Mouse (Mus musculus): ENCODE data around the gene A930004D18Rik. TPM values are rescaled to one million over a fixed set of nuclear protein-coding genes. Genes with fewer than 3 reads are reported as not detected.

Gene A930004D18Rik
- total RNA-seq, 1 experiment = 6.2 TPM

DNA sequence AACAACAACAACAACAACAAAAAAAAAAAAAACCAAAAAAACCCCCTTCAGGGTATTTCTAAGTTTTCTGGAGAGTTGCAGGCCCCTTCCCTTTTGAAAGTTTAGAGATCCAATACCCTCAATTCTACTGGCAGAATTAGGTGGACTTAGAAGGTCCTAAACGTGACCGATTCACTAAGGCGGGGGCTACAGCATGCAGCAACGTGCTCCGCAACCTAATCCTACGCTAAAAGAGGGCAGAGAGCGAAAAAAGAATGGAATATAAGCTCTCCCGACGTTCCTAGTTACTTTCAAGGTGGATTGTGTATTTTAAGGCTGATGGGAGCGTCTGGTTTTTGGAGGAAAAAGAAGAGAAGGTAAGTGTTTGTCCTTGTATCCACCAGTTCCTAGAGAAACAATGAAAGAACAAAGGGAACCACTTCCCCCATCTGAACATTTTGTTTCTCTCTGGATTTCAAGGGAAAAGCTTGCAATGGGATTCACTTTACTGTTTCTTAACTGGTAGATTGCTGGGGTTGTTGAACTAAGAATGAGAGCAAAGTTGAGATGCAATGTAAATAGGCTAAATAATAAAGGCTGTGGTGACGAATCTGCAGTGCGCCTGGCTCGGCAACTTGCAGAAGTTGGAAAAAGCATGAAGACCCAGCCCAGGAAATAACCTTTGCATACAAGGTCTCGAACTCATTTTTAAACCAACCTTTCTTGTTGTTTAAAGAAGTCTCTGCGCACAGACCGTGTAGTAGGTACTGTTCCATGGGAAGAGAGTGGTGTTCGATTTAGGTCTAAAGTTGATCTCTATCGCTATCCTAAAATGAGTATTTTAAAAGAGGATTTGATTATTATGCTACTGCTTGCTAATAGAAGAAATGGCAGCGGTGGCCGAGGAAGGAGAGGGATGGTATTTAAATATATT is 17.7 kb upstream of the A930004D18Rik start, which contains the start of gene Mllt10:
Gene Mllt10 (plus strand): TSS at position 222 of the 913 bp plus-strand sequence.
- no peak for DNase-seq (ENCODE audit: low read depth, low spot score)
- in situ Hi-C loops (cut with MboI; ENCODE audit: low sequenced_read_pairs in 2 of 2, unreplicated experiment in 2 of 2) = no loop called here
- Histone ChIP-seq H3K9me3 (ENCODE audit: control insufficient read depth, insufficient read depth, low read depth, low read length) (no peaks in the 10 kb centered on the region), H3K36me3 (ENCODE audit: control insufficient read depth, insufficient read depth, low read length, poor library complexity, severe bottlenecking) (no peaks in the 10 kb centered on the region), H3K27ac (ENCODE audit: insufficient read depth, low read depth, low read length, poor library complexity, severe bottlenecking) (peak within 1 kb of the TSS; percentile 97), H3K4me3 (ENCODE audit: insufficient read depth in 1 of 2, low read depth in 1 of 2, low read length in 2 of 2, poor library complexity in 1 of 2, severe bottlenecking in 1 of 2) (peak within 1 kb of the TSS; percentile 75 to 86), H3K4me1 (ENCODE audit: control insufficient read depth in 2 of 2, insufficient read depth in 2 of 2, low read length in 2 of 2, poor library complexity in 1 of 2) (peaks cover 2 to 9% of the 10 kb centered on the region in 2 experiments; a peak in 3 of 4 replicates), H3K9ac (ENCODE audit: insufficient read depth, low read depth, low read length, poor library complexity, severe bottlenecking) (peak within 1 kb of the TSS; percentile 82)
- TF ChIP-seq HCFC1 (IDR thresholded peaks at IDR 0.05; ENCODE audit: borderline replicate concordance, insufficient read depth, low read length) (no peak), CHD2 (IDR thresholded peaks at IDR 0.05; ENCODE audit: low read depth, low read length) (no peak), ZNF384 (IDR thresholded peaks at IDR 0.05; ENCODE audit: low read depth, low read length) (no peak), MAFK (IDR thresholded peaks at IDR 0.05; ENCODE audit: insufficient read depth, low read depth, low read length) (no peak), ZC3H11A (IDR thresholded peaks at IDR 0.05; ENCODE audit: borderline replicate concordance, low read depth, low read length) (no peak)

GRCm38 (mm10) chr2:18053951-18054530 is 16.5 kb upstream of the A930004D18Rik start:
- Histone ChIP-seq H3K36me3 (ENCODE audit: control insufficient read depth, insufficient read depth, low read length, poor library complexity, severe bottlenecking) (no peaks in the 10 kb centered on the region), H3K27ac (ENCODE audit: insufficient read depth, low read depth, low read length, poor library complexity, severe bottlenecking) (no peak overlapping the region), H3K4me3 (ENCODE audit: insufficient read depth in 1 of 2, low read depth in 1 of 2, low read length in 2 of 2, poor library complexity in 1 of 2, severe bottlenecking in 1 of 2) (no peak overlapping the region), H3K9me3 (ENCODE audit: control insufficient read depth, insufficient read depth, low read depth, low read length) (no peaks in the 10 kb centered on the region), H3K4me1 (ENCODE audit: control insufficient read depth in 2 of 2, insufficient read depth in 2 of 2, low read length in 2 of 2, poor library complexity in 1 of 2) (peaks cover 5 to 9% of the 10 kb centered on the region in 2 experiments; a peak in 3 of 4 replicates), H3K9ac (ENCODE audit: insufficient read depth, low read depth, low read length, poor library complexity, severe bottlenecking) (no peak overlapping the region)
- in situ Hi-C loops (cut with MboI; ENCODE audit: low sequenced_read_pairs in 2 of 2, unreplicated experiment in 2 of 2) = no loop called here
- TF ChIP-seq MAFK (IDR thresholded peaks at IDR 0.05; ENCODE audit: insufficient read depth, low read depth, low read length) = no peak
- TF ChIP-seq ZNF384 (IDR thresholded peaks at IDR 0.05; ENCODE audit: low read depth, low read length) = no peak
- TF ChIP-seq CHD2 (IDR thresholded peaks at IDR 0.05; ENCODE audit: low read depth, low read length) = no peak
- no peak for TF ChIP-seq HCFC1 (IDR thresholded peaks at IDR 0.05; ENCODE audit: borderline replicate concordance, insufficient read depth, low read length)
- TF ChIP-seq ZC3H11A (IDR thresholded peaks at IDR 0.05; ENCODE audit: borderline replicate concordance, low read depth, low read length) = no peak
- no peak for DNase-seq (ENCODE audit: low read depth, low spot score)

- H3K27ac ChIP-seq (ENCODE audit: insufficient read depth, low read depth, low read length, poor library complexity, severe bottlenecking) = no peak overlapping the region
- DNase-seq (ENCODE audit: low read depth, low spot score) = no peak
- H3K36me3 ChIP-seq (ENCODE audit: control insufficient read depth, insufficient read depth, low read length, poor library complexity, severe bottlenecking) = no peaks in the 10 kb centered on the region
- in situ Hi-C loops (cut with MboI; ENCODE audit: low sequenced_read_pairs in 2 of 2, unreplicated experiment in 2 of 2) = no loop called here
- H3K9me3 ChIP-seq (ENCODE audit: control insufficient read depth, insufficient read depth, low read depth, low read length) = no peaks in the 10 kb centered on the region
- no peak overlapping the region for H3K4me3 ChIP-seq (ENCODE audit: insufficient read depth in 1 of 2, low read depth in 1 of 2, low read length in 2 of 2, poor library complexity in 1 of 2, severe bottlenecking in 1 of 2)
- no peak for TF ChIP-seq CHD2 (IDR thresholded peaks at IDR 0.05; ENCODE audit: low read depth, low read length)
- no peak for TF ChIP-seq MAFK (IDR thresholded peaks at IDR 0.05; ENCODE audit: insufficient read depth, low read depth, low read length)
- TF ChIP-seq ZNF384 (IDR thresholded peaks at IDR 0.05; ENCODE audit: low read depth, low read length) = no peak
- no peak for TF ChIP-seq HCFC1 (IDR thresholded peaks at IDR 0.05; ENCODE audit: borderline replicate concordance, insufficient read depth, low read length)
- TF ChIP-seq ZC3H11A (IDR thresholded peaks at IDR 0.05; ENCODE audit: borderline replicate concordance, low read depth, low read length) = no peak
- no peak overlapping the region for H3K9ac ChIP-seq (ENCODE audit: insufficient read depth, low read depth, low read length, poor library complexity, severe bottlenecking)
- H3K4me1 ChIP-seq (ENCODE audit: control insufficient read depth in 2 of 2, insufficient read depth in 2 of 2, low read length in 2 of 2, poor library complexity in 1 of 2) = peaks cover 5 to 6% of the 10 kb centered on the region in 2 experiments; a peak in 3 of 4 replicates
These were observed 15.9 kb upstream of the A930004D18Rik start for GRCm38 (mm10) chr2:18053243-18053950.

DNA sequence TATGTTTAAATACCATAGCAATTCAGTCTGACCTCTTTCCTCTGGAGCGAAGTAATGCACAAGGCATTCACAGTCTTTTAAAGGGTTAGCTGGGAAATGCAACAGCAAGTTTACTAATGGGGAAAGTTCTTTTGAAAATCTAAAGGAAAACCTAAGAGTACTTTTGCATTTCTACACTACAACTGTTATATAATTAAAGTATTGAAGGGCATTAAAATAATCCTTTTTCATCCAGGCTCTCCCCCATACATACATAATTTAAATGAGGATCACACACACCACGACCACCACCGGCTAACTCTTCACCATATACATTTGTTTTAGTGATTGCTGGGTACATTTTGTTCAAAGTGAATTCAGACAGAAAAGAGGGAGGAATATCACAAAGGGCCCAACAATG is 15.0 kb upstream of the A930004D18Rik start:
- Histone ChIP-seq H3K9me3 (ENCODE audit: control insufficient read depth, insufficient read depth, low read depth, low read length) (no peaks in the 10 kb centered on the region), H3K36me3 (ENCODE audit: control insufficient read depth, insufficient read depth, low read length, poor library complexity, severe bottlenecking) (no peaks in the 10 kb centered on the region), H3K4me1 (ENCODE audit: control insufficient read depth in 2 of 2, insufficient read depth in 2 of 2, low read length in 2 of 2, poor library complexity in 1 of 2) (peaks cover 5% of the 10 kb centered on the region in 2 experiments; a peak in 3 of 4 replicates), H3K27ac (ENCODE audit: insufficient read depth, low read depth, low read length, poor library complexity, severe bottlenecking) (no peak overlapping the region), H3K4me3 (ENCODE audit: insufficient read depth in 1 of 2, low read depth in 1 of 2, low read length in 2 of 2, poor library complexity in 1 of 2, severe bottlenecking in 1 of 2) (no peak overlapping the region), H3K9ac (ENCODE audit: insufficient read depth, low read depth, low read length, poor library complexity, severe bottlenecking) (no peak overlapping the region)
- DNase-seq (ENCODE audit: low read depth, low spot score) = no peak
- TF ChIP-seq MAFK (IDR thresholded peaks at IDR 0.05; ENCODE audit: insufficient read depth, low read depth, low read length) (no peak), HCFC1 (IDR thresholded peaks at IDR 0.05; ENCODE audit: borderline replicate concordance, insufficient read depth, low read length) (no peak), ZC3H11A (IDR thresholded peaks at IDR 0.05; ENCODE audit: borderline replicate concordance, low read depth, low read length) (no peak), CHD2 (IDR thresholded peaks at IDR 0.05; ENCODE audit: low read depth, low read length) (no peak), ZNF384 (IDR thresholded peaks at IDR 0.05; ENCODE audit: low read depth, low read length) (no peak)
- in situ Hi-C loops (cut with MboI; ENCODE audit: low sequenced_read_pairs in 2 of 2, unreplicated experiment in 2 of 2) = no loop called here
